Mouse (Mus musculus) liver, embryonic 16.5 days (tissue): ENCODE measurements at regions not wholly inside any gene's neighbourhood (a gene's known extent, or its start where the extent isn't known, plus 50 kb on each side); places are given as distances from the start of the nearest gene placed in this dataset.

Experiments
- ATAC-seq: fragments of 200-750 bp; cut with Nextera tagmentation; 2 replicates; pipeline ENCODE4 v1.8.0; 2017; ENCODE audit warnings: low read depth, mild to moderate bottlenecking, moderate number of reproducible peaks, moderate library complexity
- H3K27ac ChIP-seq: fragments of 300-500 bp; sonication (generic); 2 replicates; pipeline ENCODE4 v1.5.1; 2014; ENCODE audit warnings: mild to moderate bottlenecking, low read length
- H3K27me3 ChIP-seq: fragments of 300-500 bp; sonication (generic); 2 replicates; pipeline ENCODE4 v1.6.1; 2014; ENCODE audit warnings: low read depth, low read length, mixed read lengths; ENCODE audit not compliant: control insufficient read depth, insufficient read depth
- H3K36me3 ChIP-seq: fragments of 300-500 bp; sonication (generic); 2 replicates; pipeline ENCODE4 v1.6.1; 2014; ENCODE audit warnings: mild to moderate bottlenecking; ENCODE audit not compliant: control insufficient read depth, insufficient read depth
- H3K4me1 ChIP-seq: fragments of 300-500 bp; sonication (generic); 2 replicates; pipeline ENCODE4 v1.6.1; 2014; ENCODE audit warnings: low read depth, low read length, mixed read lengths; ENCODE audit not compliant: control insufficient read depth
- H3K4me2 ChIP-seq: fragments of 300-500 bp; sonication (generic); 2 replicates; pipeline ENCODE4 v1.6.1; 2014; ENCODE audit warnings: low read depth, low read length, mixed read lengths
- H3K4me3 ChIP-seq: fragments of 300-500 bp; sonication (generic); 2 replicates; pipeline ENCODE4 v1.5.1; 2014; ENCODE audit warnings: low read depth, mild to moderate bottlenecking, low read length
- H3K9ac ChIP-seq: fragments of 300-500 bp; sonication (generic); 2 replicates; pipeline ENCODE4 v1.6.1; 2014; ENCODE audit warnings: low read depth, low read length
- H3K9me3 ChIP-seq: fragments of 300-500 bp; sonication (generic); replicated peaks from 2 replicates; pipeline ENCODE4 v1.6.1; 2016; ENCODE audit warnings: low read length; ENCODE audit not compliant: control insufficient read depth
- WGBS: fragments of 180-500 bp; shearing (Covaris S2); extraction: QIAGEN DNeasy Blood & Tissue Kit; methylation state at CpG from one replicate; pipeline ENCODE4 v1.1.7; 2014; ENCODE audit not compliant: insufficient replicate concordance; 5-methylcytosine and 5-hydroxymethylcytosine counted together

GRCm38 (mm10) chr12:15741219-15741618, 75.5 kb downstream of the Trib2 start:
- no peaks in the 10 kb centered on the region for H3K36me3 ChIP-seq
- no peak for ATAC-seq
- no peak overlapping the region for H3K27ac ChIP-seq
- 32% methylated on average over 2 of the region's 2 CpGs for WGBS
- H3K4me2 ChIP-seq, result no peak overlapping the region
- H3K9me3 ChIP-seq, result no peaks in the 10 kb centered on the region
- H3K9ac ChIP-seq, result no peak overlapping the region
- no peak overlapping the region for H3K4me3 ChIP-seq
- H3K27me3 ChIP-seq, result no peaks in the 10 kb centered on the region
- no peaks in the 10 kb centered on the region for H3K4me1 ChIP-seq

- no peaks in the 10 kb centered on the region for H3K9me3 ChIP-seq
- WGBS, result 39% methylated on average over 4 of the region's 4 CpGs
- no peak for ATAC-seq
- no peak overlapping the region for H3K4me2 ChIP-seq
- no peaks in the 10 kb centered on the region for H3K36me3 ChIP-seq
- H3K4me1 ChIP-seq, result no peaks in the 10 kb centered on the region
- H3K9ac ChIP-seq, result no peak overlapping the region
- no peak overlapping the region for H3K4me3 ChIP-seq
- no peak overlapping the region for H3K27ac ChIP-seq
- H3K27me3 ChIP-seq, result no peaks in the 10 kb centered on the region
Measured at GRCm38 (mm10) chr12:15738989-15739388, 77.7 kb downstream of the Trib2 start.

DNA sequence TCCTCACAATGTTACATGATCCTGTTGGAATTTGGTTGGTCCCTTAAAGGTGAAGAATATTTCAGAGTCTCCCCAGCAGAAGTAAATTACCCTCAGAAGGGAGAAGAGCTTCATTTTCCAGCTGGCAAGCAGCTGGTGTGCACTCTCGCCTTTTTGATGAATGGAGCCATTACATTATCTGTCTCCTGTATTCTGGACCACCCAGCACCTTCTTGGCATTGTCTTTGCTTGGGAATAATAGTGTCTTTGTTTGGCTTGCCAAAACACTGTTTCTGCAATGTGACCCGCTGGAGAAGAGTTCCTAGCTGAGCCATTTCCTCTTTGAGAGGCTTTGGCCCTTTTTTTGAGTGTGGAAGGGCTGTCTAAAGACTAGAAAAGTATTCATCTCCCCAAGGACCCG, 85.5 kb downstream of the Trib2 start:
- Histone ChIP-seq H3K4me3 (no peak overlapping the region), H3K4me1 (no peaks in the 10 kb centered on the region), H3K9me3 (no peaks in the 10 kb centered on the region), H3K4me2 (no peak overlapping the region), H3K27ac (no peak overlapping the region), H3K9ac (no peak overlapping the region), H3K36me3 (no peaks in the 10 kb centered on the region), H3K27me3 (no peaks in the 10 kb centered on the region)
- WGBS, result 38% methylated on average over 3 of the region's 3 CpGs
- ATAC-seq, result no peak

- H3K9ac ChIP-seq, result no peak overlapping the region
- WGBS, result 60% methylated on average over 3 of the region's 3 CpGs
- no peak overlapping the region for H3K27ac ChIP-seq
- H3K27me3 ChIP-seq, result no peaks in the 10 kb centered on the region
- no peaks in the 10 kb centered on the region for H3K36me3 ChIP-seq
- no peak for ATAC-seq
- no peak overlapping the region for H3K4me3 ChIP-seq
- H3K4me2 ChIP-seq, result no peak overlapping the region
- H3K4me1 ChIP-seq, result no peaks in the 10 kb centered on the region
- no peaks in the 10 kb centered on the region for H3K9me3 ChIP-seq
Measured at GRCm38 (mm10) chr12:15729696-15730095, 87.0 kb downstream of the Trib2 start.

- no peak overlapping the region for H3K27ac ChIP-seq
- H3K4me3 ChIP-seq, result no peak overlapping the region
- H3K4me2 ChIP-seq, result no peak overlapping the region
- WGBS, result 58% methylated on average over 6 of the region's 6 CpGs
- H3K27me3 ChIP-seq, result no peaks in the 10 kb centered on the region
- no peak for ATAC-seq
- no peaks in the 10 kb centered on the region for H3K36me3 ChIP-seq
- no peak overlapping the region for H3K9ac ChIP-seq
- no peaks in the 10 kb centered on the region for H3K4me1 ChIP-seq
- H3K9me3 ChIP-seq, result no peaks in the 10 kb centered on the region
Measured at GRCm38 (mm10) chr12:15723529-15723928, 93.2 kb downstream of the Trib2 start.

- no peaks in the 10 kb centered on the region for H3K36me3 ChIP-seq
- WGBS, result 35% methylated on average over 2 of the region's 2 CpGs
- no peaks in the 10 kb centered on the region for H3K27me3 ChIP-seq
- H3K9me3 ChIP-seq, result no peaks in the 10 kb centered on the region
- no peak overlapping the region for H3K27ac ChIP-seq
- H3K4me2 ChIP-seq, result no peak overlapping the region
- H3K4me3 ChIP-seq, result no peak overlapping the region
- ATAC-seq, result no peak
- no peaks in the 10 kb centered on the region for H3K4me1 ChIP-seq
- no peak overlapping the region for H3K9ac ChIP-seq
Measured at GRCm38 (mm10) chr12:15722161-15722560, 94.6 kb downstream of the Trib2 start.

- Histone ChIP-seq H3K9ac (no peak overlapping the region), H3K27me3 (no peaks in the 10 kb centered on the region), H3K4me2 (no peak overlapping the region), H3K27ac (no peak overlapping the region), H3K4me3 (no peak overlapping the region), H3K36me3 (no peaks in the 10 kb centered on the region), H3K4me1 (no peaks in the 10 kb centered on the region), H3K9me3 (no peaks in the 10 kb centered on the region)
- ATAC-seq, result no peak
- WGBS, result 59% methylated on average over 6 of the region's 6 CpGs
Measured at GRCm38 (mm10) chr12:15720171-15720570, 96.6 kb downstream of the Trib2 start.

- no peaks in the 10 kb centered on the region for H3K9me3 ChIP-seq
- no peaks in the 10 kb centered on the region for H3K27me3 ChIP-seq
- no peak overlapping the region for H3K4me2 ChIP-seq
- H3K27ac ChIP-seq, result no peak overlapping the region
- no peaks in the 10 kb centered on the region for H3K36me3 ChIP-seq
- no peak for ATAC-seq
- no peak overlapping the region for H3K4me3 ChIP-seq
- no peak overlapping the region for H3K9ac ChIP-seq
- H3K4me1 ChIP-seq, result no peaks in the 10 kb centered on the region
- 59% methylated on average over 1 of the region's 1 CpGs for WGBS
Measured at GRCm38 (mm10) chr12:15718827-15719226, 97.9 kb downstream of the Trib2 start.

GRCm38 (mm10) chr12:15717989-15718388, 98.7 kb downstream of the Trib2 start:
- H3K27me3 ChIP-seq, result no peaks in the 10 kb centered on the region
- ATAC-seq, result 0 out of 2 replicates have a peak, but pooled peaks have one; percentile 35
- no peak overlapping the region for H3K4me2 ChIP-seq
- no peaks in the 10 kb centered on the region for H3K36me3 ChIP-seq
- 40% methylated on average over 6 of the region's 6 CpGs for WGBS
- H3K9me3 ChIP-seq, result no peaks in the 10 kb centered on the region
- H3K9ac ChIP-seq, result no peak overlapping the region
- no peaks in the 10 kb centered on the region for H3K4me1 ChIP-seq
- H3K27ac ChIP-seq, result no peak overlapping the region
- H3K4me3 ChIP-seq, result no peak overlapping the region

GRCm38 (mm10) chr12:15717342-15717741, 99.4 kb downstream of the Trib2 start:
- H3K9ac ChIP-seq, result no peak overlapping the region
- H3K36me3 ChIP-seq, result no peaks in the 10 kb centered on the region
- no peaks in the 10 kb centered on the region for H3K4me1 ChIP-seq
- H3K27ac ChIP-seq, result no peak overlapping the region
- H3K4me3 ChIP-seq, result no peak overlapping the region
- no peak for ATAC-seq
- 52% methylated on average over 3 of the region's 3 CpGs for WGBS
- H3K27me3 ChIP-seq, result no peaks in the 10 kb centered on the region
- H3K9me3 ChIP-seq, result no peaks in the 10 kb centered on the region
- no peak overlapping the region for H3K4me2 ChIP-seq
